Mouse (Mus musculus): ENCODE results near the gene Tcf19. TPM values are rescaled to one million over a fixed set of nuclear protein-coding genes. Genes with fewer than 3 reads are reported as not detected.
"Not testable (repeated sequence)": the region's sequence is repeated elsewhere in the genome, so short reads cannot be mapped to it uniquely, and the experiment has no call there.

Tcf19 gene
- polyA plus RNA-seq, 1 experiment from 2014 or later = 48.8 TPM

- ATAC-seq = no peak
- Histone ChIP-seq H3K9ac (ENCODE audit: low read length) (no peak overlapping the region), H3K4me2 (ENCODE audit: low read length) (no peak overlapping the region), H3K36me3 (ENCODE audit: control insufficient read depth, insufficient read depth, low read length) (no peaks in the 10 kb centered on the region), H3K27me3 (replicated peaks; ENCODE audit: control insufficient read depth, insufficient read depth, low read length) (no peaks in the 10 kb centered on the region), H3K4me1 (ENCODE audit: control insufficient read depth, insufficient read depth, low read length) (no peaks in the 10 kb centered on the region), H3K27ac (ENCODE audit: low read depth, low read length) (no peak overlapping the region), H3K4me3 (ENCODE audit: low read depth, low read length) (no peak overlapping the region), H3K9me3 (replicated peaks; ENCODE audit: control insufficient read depth, low read length) (no peaks in the 10 kb centered on the region)
- WGBS = 36% methylated on average over 4 of the region's 4 CpGs
- no peak for DNase-seq (ENCODE audit: low spot score)
Observed at GRCm38 (mm10) chr17:35485702-35486101, 30.9 kb downstream of the Tcf19 start.

DNA sequence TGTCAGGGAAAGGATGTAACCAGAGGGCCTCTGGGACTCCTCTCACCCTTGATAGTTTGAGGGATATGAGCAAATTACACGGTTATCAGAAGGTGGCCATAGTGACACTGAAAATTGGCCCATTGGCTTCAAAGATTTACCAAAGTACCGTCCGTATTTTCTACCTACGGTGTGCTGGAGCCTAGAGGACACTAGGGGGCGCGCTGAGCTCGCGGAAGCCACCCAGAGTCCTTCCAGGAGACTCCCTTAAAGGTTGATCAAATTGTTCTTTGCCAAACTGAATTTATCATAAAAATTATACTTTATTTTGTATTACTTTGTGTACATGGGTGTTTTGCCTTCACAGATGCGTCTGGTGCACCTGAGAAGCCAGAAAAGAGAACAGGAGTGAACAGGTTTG lies 32.6 kb downstream of the Tcf19 start:
- no peak for ATAC-seq
- Histone ChIP-seq H3K9ac (ENCODE audit: low read length) (no peak overlapping the region), H3K27ac (ENCODE audit: low read depth, low read length) (no peak overlapping the region), H3K4me3 (ENCODE audit: low read depth, low read length) (no peak overlapping the region), H3K36me3 (ENCODE audit: control insufficient read depth, insufficient read depth, low read length) (no peaks in the 10 kb centered on the region), H3K4me2 (ENCODE audit: low read length) (no peak overlapping the region), H3K4me1 (ENCODE audit: control insufficient read depth, insufficient read depth, low read length) (no peaks in the 10 kb centered on the region), H3K27me3 (replicated peaks; ENCODE audit: control insufficient read depth, insufficient read depth, low read length) (no peaks in the 10 kb centered on the region), H3K9me3 (replicated peaks; ENCODE audit: control insufficient read depth, low read length) (no peaks in the 10 kb centered on the region)
- DNase-seq (ENCODE audit: low spot score) = peak; percentile 67
- 2% methylated on average over 9 of the region's 9 CpGs for WGBS

DNA sequence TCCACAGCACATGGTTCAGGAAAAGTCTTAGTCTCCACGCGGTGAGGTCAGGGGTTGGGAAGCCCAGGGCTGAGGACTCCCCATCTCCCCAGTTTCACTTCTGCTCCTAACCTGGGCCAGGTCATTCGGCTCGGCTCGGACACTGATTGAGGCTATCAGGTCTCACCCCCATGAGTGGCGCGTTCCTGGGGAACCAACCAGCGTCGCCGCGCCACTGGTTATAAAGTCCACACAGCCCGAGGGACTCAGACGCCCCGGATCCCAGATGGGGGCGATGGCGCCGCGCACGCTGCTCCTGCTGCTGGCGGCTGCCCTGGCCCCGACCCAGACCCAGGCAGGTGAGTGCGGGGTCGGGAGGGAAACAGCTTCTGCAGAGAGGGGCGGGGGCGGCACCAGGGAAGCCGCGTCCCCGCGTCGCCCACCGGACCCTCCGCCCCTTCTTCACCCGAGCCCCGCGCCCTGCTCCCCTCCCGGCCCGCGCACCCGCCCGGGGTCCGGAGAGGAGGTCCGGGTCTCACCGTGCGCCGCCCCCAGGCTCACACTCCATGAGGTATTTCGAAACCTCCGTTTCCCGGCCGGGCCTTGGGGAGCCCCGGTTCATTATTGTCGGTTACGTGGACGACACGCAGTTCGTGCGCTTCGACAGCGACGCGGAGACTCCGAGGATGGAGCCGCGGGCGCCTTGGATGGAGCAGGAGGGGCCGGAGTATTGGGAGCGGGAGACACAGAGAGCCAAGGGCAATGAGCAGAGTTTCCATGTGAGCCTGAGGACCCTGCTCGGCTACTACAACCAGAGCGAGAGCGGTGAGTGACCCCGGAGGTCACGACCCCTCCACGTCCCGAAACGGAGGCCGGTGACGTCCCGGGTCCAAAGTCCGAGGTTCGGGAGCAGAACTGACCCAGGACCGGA lies 46.5 kb downstream of the Tcf19 start, which contains the start of gene H2-Q10:
H2-Q10 (plus strand) TSS at position 248 of the 910 bp plus-strand sequence.
- Histone ChIP-seq H3K27me3 (replicated peaks; ENCODE audit: control insufficient read depth, insufficient read depth, low read length) (peaks cover 19% of the 10 kb centered on the region), H3K4me1 (ENCODE audit: control insufficient read depth, insufficient read depth, low read length) (no peaks in the 10 kb centered on the region), H3K4me3 (ENCODE audit: low read depth, low read length) (peak within 1 kb of the TSS; percentile 27), H3K9me3 (replicated peaks; ENCODE audit: control insufficient read depth, low read length) (no peaks in the 10 kb centered on the region), H3K27ac (ENCODE audit: low read depth, low read length) (no peak within 1 kb of the TSS), H3K9ac (ENCODE audit: low read length) (0 out of 2 replicates have a peak within 1 kb of the TSS, but pooled peaks have one; percentile 29), H3K4me2 (ENCODE audit: low read length) (peak within 1 kb of the TSS; percentile 60), H3K36me3 (ENCODE audit: control insufficient read depth, insufficient read depth, low read length) (no peaks in the 10 kb centered on the region)
- DNase-seq (ENCODE audit: low spot score) (no peak), ATAC-seq (no peak)
- WGBS = 2% methylated on average over 66 of the region's 80 CpGs

DNA sequence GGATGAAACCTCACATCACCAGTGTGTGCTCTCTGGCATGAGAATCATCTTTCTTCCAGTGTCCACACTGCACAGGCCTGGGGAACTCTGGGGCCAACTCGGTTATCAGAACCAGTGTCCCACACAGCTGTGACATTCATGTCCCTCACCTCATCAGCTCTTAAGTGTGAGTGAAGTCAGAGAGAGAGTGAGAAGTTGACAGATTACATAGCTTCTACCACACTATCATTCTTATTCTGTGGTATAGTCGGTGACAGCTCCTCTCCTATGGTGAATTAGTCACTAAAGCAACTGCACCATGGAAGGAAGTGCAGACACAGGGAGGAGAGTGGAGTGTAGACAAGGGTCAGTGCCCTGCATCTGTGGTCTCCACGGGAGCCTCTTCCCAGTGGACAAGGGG lies 47.7 kb downstream of the Tcf19 start:
- not testable (repeated sequence) for H3K4me3 ChIP-seq (ENCODE audit: low read depth, low read length); H3K36me3 ChIP-seq (ENCODE audit: control insufficient read depth, insufficient read depth, low read length); H3K9ac ChIP-seq (ENCODE audit: low read length); DNase-seq (ENCODE audit: low spot score); H3K27ac ChIP-seq (ENCODE audit: low read depth, low read length); H3K4me2 ChIP-seq (ENCODE audit: low read length); H3K4me1 ChIP-seq (ENCODE audit: control insufficient read depth, insufficient read depth, low read length); ATAC-seq; H3K9me3 ChIP-seq (replicated peaks; ENCODE audit: control insufficient read depth, low read length)
- peaks cover 19% of the 10 kb centered on the region for H3K27me3 ChIP-seq (replicated peaks; ENCODE audit: control insufficient read depth, insufficient read depth, low read length)
- WGBS = 76% methylated on average over 3 of the region's 3 CpGs

DNA sequence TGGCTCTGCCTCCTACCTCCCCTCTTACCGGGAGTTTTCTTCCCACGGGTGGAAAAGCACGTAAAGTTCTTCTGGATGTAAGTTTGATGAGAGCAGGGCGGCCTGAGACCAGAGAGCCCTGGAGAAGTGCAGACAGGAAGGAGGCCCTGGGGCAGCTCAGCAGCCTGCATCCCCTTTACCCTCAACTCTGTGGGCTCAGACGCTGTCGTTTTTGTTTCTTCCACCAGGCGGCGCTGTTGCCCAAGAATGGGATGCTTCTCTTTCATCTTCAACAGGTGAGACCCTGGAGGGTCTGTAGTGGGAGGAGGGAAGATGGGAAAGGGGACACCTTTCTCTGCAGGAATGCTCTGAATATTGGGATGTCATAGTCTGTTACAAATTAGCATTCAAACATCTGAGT lies 51.0 kb downstream of the Tcf19 start:
- not testable (repeated sequence) for H3K4me2 ChIP-seq (ENCODE audit: low read length); H3K36me3 ChIP-seq (ENCODE audit: control insufficient read depth, insufficient read depth, low read length); ATAC-seq; H3K9ac ChIP-seq (ENCODE audit: low read length); H3K4me1 ChIP-seq (ENCODE audit: control insufficient read depth, insufficient read depth, low read length); DNase-seq (ENCODE audit: low spot score); H3K4me3 ChIP-seq (ENCODE audit: low read depth, low read length); H3K27ac ChIP-seq (ENCODE audit: low read depth, low read length); H3K9me3 ChIP-seq (replicated peaks; ENCODE audit: control insufficient read depth, low read length)
- peaks cover 17% of the 10 kb centered on the region for H3K27me3 ChIP-seq (replicated peaks; ENCODE audit: control insufficient read depth, insufficient read depth, low read length)
- WGBS = 8% methylated on average over 8 of the region's 8 CpGs

Other genes starting within 250 kb of the Tcf19 start
- 0.46 TPM in 1 of 2 replicates, not detected in the other for gene H2-Q1, start 196.4 kb downstream of the Tcf19 start, polyA plus RNA-seq (2014; fragmentation: Nextera tagmentation; extraction: Ambion mirVana)
- 1.1 and 2.1 TPM in 2 replicates for gene H2-Q2, start 174.6 kb downstream of the Tcf19 start, polyA plus RNA-seq (2014; fragmentation: Nextera tagmentation; extraction: Ambion mirVana)
- gene H2-Q4, start 137.2 kb downstream of the Tcf19 start, polyA plus RNA-seq (2014; fragmentation: Nextera tagmentation; extraction: Ambion mirVana) = 0.54 and 0.60 TPM in 2 replicates
- 0.28 and 0.38 TPM in 2 replicates for gene H2-Q6, start 92.0 kb downstream of the Tcf19 start, polyA plus RNA-seq (2014; fragmentation: Nextera tagmentation; extraction: Ambion mirVana)
- gene H2-Q7, start 77.7 kb downstream of the Tcf19 start, polyA plus RNA-seq (2014; fragmentation: Nextera tagmentation; extraction: Ambion mirVana) = 1.5 and 2.0 TPM in 2 replicates
- 0.23 TPM in 1 of 2 replicates, not detected in the other for gene H2-Q10, start 46.7 kb downstream of the Tcf19 start, polyA plus RNA-seq (2014; fragmentation: Nextera tagmentation; extraction: Ambion mirVana)
- gene Pou5f1, start 10.8 kb downstream of the Tcf19 start, polyA plus RNA-seq (2014; fragmentation: Nextera tagmentation; extraction: Ambion mirVana) = 0.20 TPM in 1 of 2 replicates, not detected in the other
- gene Cchcr1, start 276 bp upstream of the Tcf19 start, polyA plus RNA-seq (2014; fragmentation: Nextera tagmentation; extraction: Ambion mirVana) = 4.7 and 6.5 TPM in 2 replicates
- 0.28 and 0.36 TPM in 2 replicates for gene Psors1c2, start 16.4 kb upstream of the Tcf19 start, polyA plus RNA-seq (2014; fragmentation: Nextera tagmentation; extraction: Ambion mirVana)
- 0.06 TPM in 1 of 2 replicates, not detected in the other for gene Cdsn, start 35.3 kb upstream of the Tcf19 start, polyA plus RNA-seq (2014; fragmentation: Nextera tagmentation; extraction: Ambion mirVana)
- not detected in 2 replicates for gene 2300002M23Rik, start 50.6 kb upstream of the Tcf19 start, polyA plus RNA-seq (2014; fragmentation: Nextera tagmentation; extraction: Ambion mirVana)
- gene Sfta2, start 84.7 kb upstream of the Tcf19 start, polyA plus RNA-seq (2014; fragmentation: Nextera tagmentation; extraction: Ambion mirVana) = 0.51 TPM in 1 of 2 replicates, not detected in the other
- gene Gm9573, start 109.8 kb upstream of the Tcf19 start, polyA plus RNA-seq (2014; fragmentation: Nextera tagmentation; extraction: Ambion mirVana) = not detected in 2 replicates
- gene Mucl3, start 126.9 kb upstream of the Tcf19 start, polyA plus RNA-seq (2014; fragmentation: Nextera tagmentation; extraction: Ambion mirVana) = not detected in 2 replicates
- gene Vars2, start 150.8 kb upstream of the Tcf19 start, polyA plus RNA-seq (2014; fragmentation: Nextera tagmentation; extraction: Ambion mirVana) = 9.3 and 11.5 TPM in 2 replicates
- 36.9 and 38.2 TPM in 2 replicates for gene Gtf2h4, start 156.9 kb upstream of the Tcf19 start, polyA plus RNA-seq (2014; fragmentation: Nextera tagmentation; extraction: Ambion mirVana)
- gene Ddr1, start 187.8 kb upstream of the Tcf19 start, polyA plus RNA-seq (2014; fragmentation: Nextera tagmentation; extraction: Ambion mirVana) = 62.0 and 74.5 TPM in 2 replicates

All from forebrain, embryonic 14.5 days (tissue).